In genomic region chr11:80171884-80172283, GRCm38 (mm10) we compare ENCODE assay signal across 11 mouse cellular contexts. TPM values are rescaled to one million over a fixed set of nuclear protein-coding genes. Genes with fewer than 3 reads are reported as not detected.
DNase-seq lines count a peak whose midpoint lies in the region; ATAC-seq and TF ChIP-seq lines count a peak whose summit lies in the region.
"Had no signal": no experiment of that assay in that cellular context is flagged by ENCODE, and none has a peak within 500 bp of the region (broad histone marks: within the 10 kb centered on the region; RNA-seq: fewer than 3 reads in every experiment).

No protein-coding gene starts in this region.

- no peaks in the 10 kb centered on the region for H3K9me3 ChIP-seq in heart, embryonic 10.5 days
- no peaks in the 10 kb centered on the region for H3K9me3 ChIP-seq in E14TG2a.4 (ENCODE audit: low read length)
- no peaks in the 10 kb centered on the region for H3K9me3 ChIP-seq in liver, embryonic 14.5 days (ENCODE audit: control insufficient read depth, low read length)

- no peaks in the 10 kb centered on the region for H3K36me3 ChIP-seq in heart, embryonic 10.5 days
- H3K36me3 ChIP-seq in E14TG2a.4 (ENCODE audit: insufficient read depth, low read length), result peaks cover 46% of the 10 kb centered on the region
- no peaks in the 10 kb centered on the region for H3K36me3 ChIP-seq in liver, embryonic 14.5 days (replicated peaks; ENCODE audit: control insufficient read depth, insufficient read depth, low read depth)
- H3K36me3 ChIP-seq in thymus, adult 2 months (ENCODE audit: control insufficient read depth, insufficient read depth, low read length), result no peaks in the 10 kb centered on the region

- no peak overlapping the region for H3K4me3 ChIP-seq in heart, embryonic 10.5 days
- H3K4me3 ChIP-seq in E14TG2a.4 (replicated peaks; ENCODE audit: low read length), result 0 out of 2 replicates have a peak overlapping the region, but pooled peaks have one; percentile 26
- no peak overlapping the region for H3K4me3 ChIP-seq in liver, embryonic 14.5 days (ENCODE audit: insufficient read depth in 1 of 2, low read depth in 2 of 2, low read length in 2 of 2)
- H3K4me3 ChIP-seq in thymus, adult 2 months (ENCODE audit: control insufficient read depth, insufficient read depth, low read length), result no peak overlapping the region
- no peak overlapping the region for H3K4me3 ChIP-seq in lung, adult 2 months (replicated peaks; ENCODE audit: extremely low read depth, low read depth, low read length)
- H3K4me3 ChIP-seq in layer of hippocampus, adult 2 months, result no peak overlapping the region

- H3K9ac ChIP-seq in liver, embryonic 14.5 days (replicated peaks), result no peak overlapping the region

- WGBS in heart, embryonic 10.5 days, result 80% methylated on average over 4 of the region's 4 CpGs
- WGBS in liver, embryonic 14.5 days (ENCODE audit: insufficient replicate concordance), result 56% methylated on average over 4 of the region's 4 CpGs
- WGBS in thymus, adult 2 months, result 85% methylated on average over 4 of the region's 4 CpGs
- 64% methylated on average over 4 of the region's 4 CpGs for WGBS in lung, adult 2 months

- no peak overlapping the region for H3K27ac ChIP-seq in heart, embryonic 10.5 days
- no peak overlapping the region for H3K27ac ChIP-seq in liver, embryonic 14.5 days
- no peak overlapping the region for H3K27ac ChIP-seq in thymus, adult 2 months (ENCODE audit: control insufficient read depth, insufficient read depth, low read length)
- H3K27ac ChIP-seq in layer of hippocampus, adult 2 months, result no peak overlapping the region

- H3K4me1 ChIP-seq in heart, embryonic 10.5 days, result peaks cover 8% of the 10 kb centered on the region
- H3K4me1 ChIP-seq in E14TG2a.4 (replicated peaks; ENCODE audit: low read depth, low read length), result peaks cover 83% of the 10 kb centered on the region
- H3K4me1 ChIP-seq in liver, embryonic 14.5 days (replicated peaks; ENCODE audit: control insufficient read depth in 2 of 2, insufficient read depth in 2 of 2, low read length in 1 of 2), result peaks cover 0 to 6% of the 10 kb centered on the region in 2 experiments; a peak in 1 of 4 replicates
- H3K4me1 ChIP-seq in thymus, adult 2 months (replicated peaks; ENCODE audit: control insufficient read depth, insufficient read depth, low read length), result no peaks in the 10 kb centered on the region
- no peaks in the 10 kb centered on the region for H3K4me1 ChIP-seq in lung, adult 2 months (ENCODE audit: control insufficient read depth, insufficient read depth, low read length)

- no peaks in the 10 kb centered on the region for H3K27me3 ChIP-seq in heart, embryonic 10.5 days (ENCODE audit: insufficient read depth, poor library complexity, severe bottlenecking)
- no peaks in the 10 kb centered on the region for H3K27me3 ChIP-seq in E14TG2a.4 (ENCODE audit: insufficient read depth, low read length)
- no peaks in the 10 kb centered on the region for H3K27me3 ChIP-seq in liver, embryonic 14.5 days (ENCODE audit: control insufficient read depth, insufficient read depth, low read length)
- H3K27me3 ChIP-seq in thymus, adult 2 months (ENCODE audit: control insufficient read depth, insufficient read depth, low read length), result no peaks in the 10 kb centered on the region

- no peak overlapping the region for H3K4me2 ChIP-seq in liver, embryonic 14.5 days (ENCODE audit: low read depth)

- TF ChIP-seq EP300 in liver, embryonic 14.5 days (IDR thresholded peaks at IDR 0.05; ENCODE audit: low read depth), result no peak

- TF ChIP-seq CTCF in E14TG2a.4 (conservative IDR thresholded peaks at IDR 0.05; ENCODE audit: low read length), result no peak
- no peak for TF ChIP-seq CTCF in liver, embryonic 14.5 days (IDR thresholded peaks at IDR 0.05; ENCODE audit: low read depth)
- TF ChIP-seq CTCF in thymus, adult 2 months (IDR thresholded peaks at IDR 0.05; ENCODE audit: borderline replicate concordance, control insufficient read depth, extremely low read depth, insufficient read depth, low read length, poor library complexity), result no peak
- TF ChIP-seq CTCF in lung, adult 2 months (IDR thresholded peaks at IDR 0.05; ENCODE audit: insufficient read depth, low read length), result no peak
- TF ChIP-seq CTCF in layer of hippocampus, adult 2 months (conservative IDR thresholded peaks at IDR 0.05), result no peak

- no peak for TF ChIP-seq POLR2A in thymus, adult 2 months (IDR thresholded peaks at IDR 0.05; ENCODE audit: control insufficient read depth, extremely low read depth, insufficient read depth, low read length, poor library complexity)
- no peak for TF ChIP-seq POLR2A in lung, adult 2 months (IDR thresholded peaks at IDR 0.05; ENCODE audit: borderline replicate concordance, extremely low read depth, low read depth, low read length)

- DNase-seq in heart, adult 11 months, result peak; percentile 97
- no peak for DNase-seq in heart, embryonic 10.5 days (ENCODE audit: low spot score)
- peak; percentile 45 for DNase-seq in brain, adult 2 months (ENCODE audit: low read depth, low spot score)
- peak in 1 of 3 experiments; percentile 25 for DNase-seq in liver, embryonic 14.5 days (ENCODE audit: low read depth in 3 of 3, low spot score in 3 of 3)
- no peak for DNase-seq in thymus, adult 2 months
- DNase-seq in lung, adult 2 months, result no peak
- no peak for DNase-seq in layer of hippocampus, adult 2 months (ENCODE audit: low spot score in 2 of 2)
- DNase-seq: lung, postnatal 14 days; spleen, adult 18-20 months; thymus, postnatal 14 days had no signal

- ATAC-seq in liver, embryonic 14.5 days (ENCODE audit: insufficient read depth), result peak; percentile 41; the same call in 1 of the 2 replicates

RNA-seq across cellular contexts. Expression of gene Rnf135, which starts 11.8 kb away (rescaled TPM):
- polyA plus RNA-seq in heart, embryonic 10.5 days (2016; fragmentation: Nextera tagmentation; extraction: Ambion mirVana), result 8.8 and 9.4 TPM in 2 replicates
- polyA plus RNA-seq in liver, embryonic 14.5 days (2012; rRNA removed), result 1.7 and 2.2 TPM in 2 replicates
- polyA plus RNA-seq in liver, embryonic 14.5 days (2014; fragmentation: Nextera tagmentation; extraction: Ambion mirVana), result 2.5 and 3.4 TPM in 2 replicates
- 4.3 and 4.9 TPM in 2 replicates for polyA plus RNA-seq in thymus, adult 2 months (2012; rRNA removed)
- 8.1 and 9.4 TPM in 2 replicates for polyA plus RNA-seq in lung, adult 2 months (2012; rRNA removed)
- 1 to 10 TPM; 4.1 to 4.9 TPM for total RNA-seq in layer of hippocampus, adult 2 months (2021)

RNA-seq across cellular contexts. Expression of gene Adap2, which starts 18.0 kb away (rescaled TPM):
- 0.18 and 0.46 TPM in 2 replicates for polyA plus RNA-seq in heart, embryonic 10.5 days (2016; fragmentation: Nextera tagmentation; extraction: Ambion mirVana)
- 1.5 and 2.4 TPM in 2 replicates for polyA plus RNA-seq in liver, embryonic 14.5 days (2012; rRNA removed)
- 3.9 and 4.7 TPM in 2 replicates for polyA plus RNA-seq in liver, embryonic 14.5 days (2014; fragmentation: Nextera tagmentation; extraction: Ambion mirVana)
- 4.5 and 5.1 TPM in 2 replicates for polyA plus RNA-seq in thymus, adult 2 months (2012; rRNA removed)
- 7.0 and 18.2 TPM in 2 replicates for polyA plus RNA-seq in lung, adult 2 months (2012; rRNA removed)
- total RNA-seq in layer of hippocampus, adult 2 months (2021), result 1 to 10 TPM; 6.1 to 8.2 TPM

RNA-seq across cellular contexts. Expression of gene Tefm, which starts 29.9 kb away (rescaled TPM):
- 35.4 and 36.6 TPM in 2 replicates for polyA plus RNA-seq in heart, embryonic 10.5 days (2016; fragmentation: Nextera tagmentation; extraction: Ambion mirVana)
- 6.1 and 7.5 TPM in 2 replicates for polyA plus RNA-seq in liver, embryonic 14.5 days (2012; rRNA removed)
- 12.5 and 14.2 TPM in 2 replicates for polyA plus RNA-seq in liver, embryonic 14.5 days (2014; fragmentation: Nextera tagmentation; extraction: Ambion mirVana)
- 5.1 and 6.8 TPM in 2 replicates for polyA plus RNA-seq in thymus, adult 2 months (2012; rRNA removed)
- 2.7 and 4.3 TPM in 2 replicates for polyA plus RNA-seq in lung, adult 2 months (2012; rRNA removed)
- total RNA-seq in layer of hippocampus, adult 2 months (2021), result 10 to 100 TPM in 1 of 2 experiments, 1 to 10 TPM in 1; 8.8 to 10.9 TPM

RNA-seq across cellular contexts. Expression of gene Rhot1, which starts 36.9 kb away (rescaled TPM):
- polyA plus RNA-seq in heart, embryonic 10.5 days (2016; fragmentation: Nextera tagmentation; extraction: Ambion mirVana), result 57.0 and 63.2 TPM in 2 replicates
- polyA plus RNA-seq in liver, embryonic 14.5 days (2012; rRNA removed), result 8.3 and 11.6 TPM in 2 replicates
- 21.6 and 25.6 TPM in 2 replicates for polyA plus RNA-seq in liver, embryonic 14.5 days (2014; fragmentation: Nextera tagmentation; extraction: Ambion mirVana)
- polyA plus RNA-seq in thymus, adult 2 months (2012; rRNA removed), result 11.7 and 13.7 TPM in 2 replicates
- polyA plus RNA-seq in lung, adult 2 months (2012; rRNA removed), result 8.7 and 14.9 TPM in 2 replicates
- total RNA-seq in layer of hippocampus, adult 2 months (2021), result 10 to 100 TPM; 67.8 to 68.2 TPM

Comparison
In these comparisons a context has a peak if more than half of its experiments do, and no peak if none do; other contexts are left out.
1. DNase-seq: peak in heart, adult 11 months (single experiment) and brain, adult 2 months (single experiment); none in heart, embryonic 10.5 days (single experiment), thymus, adult 2 months (single experiment), lung, adult 2 months (single experiment) and layer of hippocampus, adult 2 months (0 of 2).